Mouse (Mus musculus): Measurements from ENCODE around the gene Snx30. TPM values are rescaled to one million over a fixed set of nuclear protein-coding genes. Genes with fewer than 3 reads are reported as not detected.
"Not testable (repeated sequence)": the region's sequence is repeated elsewhere in the genome, so short reads cannot be mapped to it uniquely, and the experiment has no call there.

Gene Snx30
- polyA plus RNA-seq, 1 experiment from 2014 or later = 7.1 TPM

- no peak overlapping the region for H3K4me3 ChIP-seq (ENCODE audit: low read depth, low read length)
- ATAC-seq (replicated peaks; ENCODE audit: insufficient number of reproducible peaks, low FRiP score, low TSS enrichment, low read depth) (no peak), DNase-seq (ENCODE audit: low spot score) (no peak)
- 28% methylated on average over 2 of the region's 2 CpGs for WGBS
- no peak overlapping the region for H3K27ac ChIP-seq (replicated peaks; ENCODE audit: low read depth, low read length)
- H3K27me3 ChIP-seq (ENCODE audit: control insufficient read depth, insufficient read depth, low read length) = no peaks in the 10 kb centered on the region
- no peaks in the 10 kb centered on the region for H3K4me1 ChIP-seq (ENCODE audit: control insufficient read depth, insufficient read depth, low read length)
- no peak overlapping the region for H3K9ac ChIP-seq (replicated peaks; ENCODE audit: low read length)
- no peak overlapping the region for H3K4me2 ChIP-seq (ENCODE audit: low read depth, low read length)
- no peaks in the 10 kb centered on the region for H3K9me3 ChIP-seq (replicated peaks; ENCODE audit: control insufficient read depth, low read length)
- H3K36me3 ChIP-seq (replicated peaks; ENCODE audit: control insufficient read depth, insufficient read depth, low read depth, low read length) = no peaks in the 10 kb centered on the region
These were observed 20.2 kb upstream of the Snx30 start for GRCm38 (mm10) chr4:59785412-59785811.

GRCm38 (mm10) chr4:59786661-59787060 lies 19.0 kb upstream of the Snx30 start:
- DNase-seq (ENCODE audit: low spot score) (peak; percentile 82), ATAC-seq (replicated peaks; ENCODE audit: insufficient number of reproducible peaks, low FRiP score, low TSS enrichment, low read depth) (no peak)
- H3K4me2 ChIP-seq (ENCODE audit: low read depth, low read length) = no peak overlapping the region
- no peaks in the 10 kb centered on the region for H3K4me1 ChIP-seq (ENCODE audit: control insufficient read depth, insufficient read depth, low read length)
- WGBS = 3% methylated on average over 7 of the region's 7 CpGs
- H3K9me3 ChIP-seq (replicated peaks; ENCODE audit: control insufficient read depth, low read length) = no peaks in the 10 kb centered on the region
- H3K36me3 ChIP-seq (replicated peaks; ENCODE audit: control insufficient read depth, insufficient read depth, low read depth, low read length) = no peaks in the 10 kb centered on the region
- H3K9ac ChIP-seq (replicated peaks; ENCODE audit: low read length) = no peak overlapping the region
- H3K4me3 ChIP-seq (ENCODE audit: low read depth, low read length) = no peak overlapping the region
- H3K27me3 ChIP-seq (ENCODE audit: control insufficient read depth, insufficient read depth, low read length) = no peaks in the 10 kb centered on the region
- H3K27ac ChIP-seq (replicated peaks; ENCODE audit: low read depth, low read length) = no peak overlapping the region

- ATAC-seq (replicated peaks; ENCODE audit: insufficient number of reproducible peaks, low FRiP score, low TSS enrichment, low read depth) (no peak), DNase-seq (ENCODE audit: low spot score) (no peak)
- Histone ChIP-seq H3K9ac (replicated peaks; ENCODE audit: low read length) (no peak overlapping the region), H3K4me1 (ENCODE audit: control insufficient read depth, insufficient read depth, low read length) (no peaks in the 10 kb centered on the region), H3K36me3 (replicated peaks; ENCODE audit: control insufficient read depth, insufficient read depth, low read depth, low read length) (no peaks in the 10 kb centered on the region), H3K27ac (replicated peaks; ENCODE audit: low read depth, low read length) (no peak overlapping the region), H3K4me3 (ENCODE audit: low read depth, low read length) (no peak overlapping the region), H3K4me2 (ENCODE audit: low read depth, low read length) (no peak overlapping the region), H3K27me3 (ENCODE audit: control insufficient read depth, insufficient read depth, low read length) (no peaks in the 10 kb centered on the region), H3K9me3 (replicated peaks; ENCODE audit: control insufficient read depth, low read length) (no peaks in the 10 kb centered on the region)
- WGBS = 69% methylated on average over 6 of the region's 6 CpGs
These were observed 18.5 kb upstream of the Snx30 start for GRCm38 (mm10) chr4:59787126-59787525.

- Histone ChIP-seq H3K27ac (replicated peaks; ENCODE audit: low read depth, low read length) (no peak overlapping the region), H3K9ac (replicated peaks; ENCODE audit: low read length) (no peak overlapping the region), H3K4me1 (ENCODE audit: control insufficient read depth, insufficient read depth, low read length) (no peaks in the 10 kb centered on the region), H3K36me3 (replicated peaks; ENCODE audit: control insufficient read depth, insufficient read depth, low read depth, low read length) (no peaks in the 10 kb centered on the region), H3K4me3 (ENCODE audit: low read depth, low read length) (no peak overlapping the region), H3K9me3 (replicated peaks; ENCODE audit: control insufficient read depth, low read length) (no peaks in the 10 kb centered on the region), H3K27me3 (ENCODE audit: control insufficient read depth, insufficient read depth, low read length) (no peaks in the 10 kb centered on the region), H3K4me2 (ENCODE audit: low read depth, low read length) (no peak overlapping the region)
- no peak for DNase-seq (ENCODE audit: low spot score)
- ATAC-seq (replicated peaks; ENCODE audit: insufficient number of reproducible peaks, low FRiP score, low TSS enrichment, low read depth) = no peak
These were observed 16.6 kb upstream of the Snx30 start for GRCm38 (mm10) chr4:59789015-59789414.

- WGBS = 86% methylated on average over 2 of the region's 2 CpGs
- not testable (repeated sequence) for H3K4me3 ChIP-seq (ENCODE audit: low read depth, low read length); H3K9me3 ChIP-seq (replicated peaks; ENCODE audit: control insufficient read depth, low read length); H3K27me3 ChIP-seq (ENCODE audit: control insufficient read depth, insufficient read depth, low read length); DNase-seq (ENCODE audit: low spot score); H3K9ac ChIP-seq (replicated peaks; ENCODE audit: low read length); H3K4me1 ChIP-seq (ENCODE audit: control insufficient read depth, insufficient read depth, low read length); H3K27ac ChIP-seq (replicated peaks; ENCODE audit: low read depth, low read length); ATAC-seq (replicated peaks; ENCODE audit: insufficient number of reproducible peaks, low FRiP score, low TSS enrichment, low read depth); H3K36me3 ChIP-seq (replicated peaks; ENCODE audit: control insufficient read depth, insufficient read depth, low read depth, low read length); H3K4me2 ChIP-seq (ENCODE audit: low read depth, low read length)
These were observed 12.0 kb upstream of the Snx30 start for GRCm38 (mm10) chr4:59793626-59794025.

- Histone ChIP-seq H3K27me3 (ENCODE audit: control insufficient read depth, insufficient read depth, low read length) (no peaks in the 10 kb centered on the region), H3K4me3 (ENCODE audit: low read depth, low read length) (no peak overlapping the region), H3K27ac (replicated peaks; ENCODE audit: low read depth, low read length) (no peak overlapping the region), H3K9me3 (replicated peaks; ENCODE audit: control insufficient read depth, low read length) (no peaks in the 10 kb centered on the region), H3K4me2 (ENCODE audit: low read depth, low read length) (no peak overlapping the region), H3K36me3 (replicated peaks; ENCODE audit: control insufficient read depth, insufficient read depth, low read depth, low read length) (no peaks in the 10 kb centered on the region), H3K9ac (replicated peaks; ENCODE audit: low read length) (no peak overlapping the region), H3K4me1 (ENCODE audit: control insufficient read depth, insufficient read depth, low read length) (no peaks in the 10 kb centered on the region)
- no peak for DNase-seq (ENCODE audit: low spot score)
- 69% methylated on average over 2 of the region's 2 CpGs for WGBS
- ATAC-seq (replicated peaks; ENCODE audit: insufficient number of reproducible peaks, low FRiP score, low TSS enrichment, low read depth) = no peak
These were observed 11.5 kb upstream of the Snx30 start for GRCm38 (mm10) chr4:59794116-59794515.

- H3K9me3 ChIP-seq (replicated peaks; ENCODE audit: control insufficient read depth, low read length) = no peaks in the 10 kb centered on the region
- H3K27me3 ChIP-seq (ENCODE audit: control insufficient read depth, insufficient read depth, low read length) = no peaks in the 10 kb centered on the region
- H3K4me1 ChIP-seq (ENCODE audit: control insufficient read depth, insufficient read depth, low read length) = no peaks in the 10 kb centered on the region
- no peak overlapping the region for H3K4me3 ChIP-seq (ENCODE audit: low read depth, low read length)
- ATAC-seq (replicated peaks; ENCODE audit: insufficient number of reproducible peaks, low FRiP score, low TSS enrichment, low read depth) (no peak), DNase-seq (ENCODE audit: low spot score) (no peak)
- H3K4me2 ChIP-seq (ENCODE audit: low read depth, low read length) = no peak overlapping the region
- H3K36me3 ChIP-seq (replicated peaks; ENCODE audit: control insufficient read depth, insufficient read depth, low read depth, low read length) = no peaks in the 10 kb centered on the region
- H3K27ac ChIP-seq (replicated peaks; ENCODE audit: low read depth, low read length) = no peak overlapping the region
- no peak overlapping the region for H3K9ac ChIP-seq (replicated peaks; ENCODE audit: low read length)
- 69% methylated on average over 2 of the region's 2 CpGs for WGBS
These were observed 9.7 kb upstream of the Snx30 start for GRCm38 (mm10) chr4:59795788-59796455.

GRCm38 (mm10) chr4:59800181-59800580 lies 5.5 kb upstream of the Snx30 start:
- H3K36me3 ChIP-seq (replicated peaks; ENCODE audit: control insufficient read depth, insufficient read depth, low read depth, low read length) = no peaks in the 10 kb centered on the region
- no peaks in the 10 kb centered on the region for H3K9me3 ChIP-seq (replicated peaks; ENCODE audit: control insufficient read depth, low read length)
- ATAC-seq (replicated peaks; ENCODE audit: insufficient number of reproducible peaks, low FRiP score, low TSS enrichment, low read depth) (no peak), DNase-seq (ENCODE audit: low spot score) (no peak)
- H3K4me2 ChIP-seq (ENCODE audit: low read depth, low read length) = no peak overlapping the region
- H3K4me1 ChIP-seq (ENCODE audit: control insufficient read depth, insufficient read depth, low read length) = no peaks in the 10 kb centered on the region; the same call in 1 of the 2 replicates
- WGBS = 79% methylated on average over 5 of the region's 5 CpGs
- no peak overlapping the region for H3K4me3 ChIP-seq (ENCODE audit: low read depth, low read length)
- H3K27ac ChIP-seq (replicated peaks; ENCODE audit: low read depth, low read length) = no peak overlapping the region
- no peak overlapping the region for H3K9ac ChIP-seq (replicated peaks; ENCODE audit: low read length)
- no peaks in the 10 kb centered on the region for H3K27me3 ChIP-seq (ENCODE audit: control insufficient read depth, insufficient read depth, low read length)

Data from embryonic facial prominence, embryonic 11.5 days (tissue).